Mouse (Mus musculus) limb, embryonic 15.5 days (tissue): ENCODE results near the gene Kctd7. TPM values are rescaled to one million over a fixed set of nuclear protein-coding genes. Genes with fewer than 3 reads are reported as not detected.

Experiments
- ATAC-seq: fragments of 200-750 bp; cut with Nextera tagmentation; 2 replicates; pipeline ENCODE4 v1.8.0; 2017; ENCODE audit warnings: low read depth, moderate TSS enrichment; ENCODE audit not compliant: insufficient number of reproducible peaks, low FRiP score, low TSS enrichment
- H3K27ac ChIP-seq: fragments of 300-500 bp; sonication (generic); 2 replicates; pipeline ENCODE4 v1.5.1; 2015; ENCODE audit warnings: moderate library complexity, mild to moderate bottlenecking, inconsistent platforms
- H3K27me3 ChIP-seq: fragments of 300-500 bp; sonication (generic); 2 replicates; pipeline ENCODE4 v1.6.1; 2015; ENCODE audit warnings: inconsistent platforms
- H3K36me3 ChIP-seq: fragments of 300-500 bp; sonication (generic); 2 replicates; pipeline ENCODE4 v1.6.1; 2015; ENCODE audit warnings: inconsistent platforms
- H3K4me1 ChIP-seq: fragments of 300-500 bp; sonication (generic); 2 replicates; pipeline ENCODE4 v1.6.1; 2015; ENCODE audit warnings: inconsistent platforms
- H3K4me2 ChIP-seq: fragments of 300-500 bp; sonication (generic); 2 replicates; pipeline ENCODE4 v1.6.1; 2015; ENCODE audit warnings: mild to moderate bottlenecking, inconsistent platforms
- H3K4me3 ChIP-seq: fragments of 300-500 bp; sonication (generic); 2 replicates; pipeline ENCODE4 v1.5.1; 2015; ENCODE audit warnings: mild to moderate bottlenecking, inconsistent platforms
- H3K9ac ChIP-seq: fragments of 300-500 bp; sonication (generic); 2 replicates; pipeline ENCODE4 v1.6.1; 2015; ENCODE audit warnings: inconsistent platforms
- H3K9me3 ChIP-seq: fragments of 300-500 bp; sonication (generic); 2 replicates; pipeline ENCODE4 v1.6.1; 2016; ENCODE audit warnings: inconsistent platforms
- WGBS: fragments of 180-500 bp; shearing (Covaris S2); methylation state at CpG from one replicate; pipeline ENCODE4 v1.1.7; 2015; 5-methylcytosine and 5-hydroxymethylcytosine counted together
- polyA plus RNA-seq: library from polyadenylated mRNA; unstranded; fragments of >200 nt; fragmentation: Nextera tagmentation; extraction: Ambion mirVana; gene quantifications from 2 replicates; pipeline ENCODE4 v1.2.1, GENCODE M21; 2015

Kctd7 gene
- polyA plus RNA-seq, 1 experiment from 2014 or later = 6.9 TPM

GRCm38 (mm10) chr5:130145961-130146360, 1.3 kb downstream of the Kctd7 start:
- Histone ChIP-seq H3K27ac (no peak overlapping the region), H3K27me3 (no peaks in the 10 kb centered on the region), H3K9ac (no peak overlapping the region), H3K4me2 (peak overlapping the region; percentile 80; the same call in 1 of the 2 replicates), H3K36me3 (peaks cover 12% of the 10 kb centered on the region), H3K4me3 (peak overlapping the region; percentile 58), H3K4me1 (peaks cover 31% of the 10 kb centered on the region), H3K9me3 (no peaks in the 10 kb centered on the region)
- WGBS = 79% methylated on average over 8 of the region's 8 CpGs
- ATAC-seq = no peak

GRCm38 (mm10) chr5:130149726-130150310, 5.2 kb downstream of the Kctd7 start:
- H3K9me3 ChIP-seq = no peaks in the 10 kb centered on the region
- no peaks in the 10 kb centered on the region for H3K27me3 ChIP-seq
- no peak overlapping the region for H3K9ac ChIP-seq
- peaks cover 9% of the 10 kb centered on the region for H3K4me1 ChIP-seq
- H3K4me2 ChIP-seq = no peak overlapping the region
- no peak for ATAC-seq
- no peak overlapping the region for H3K27ac ChIP-seq
- no peak overlapping the region for H3K4me3 ChIP-seq
- 59% methylated on average over 7 of the region's 7 CpGs for WGBS
- peaks cover 32% of the 10 kb centered on the region for H3K36me3 ChIP-seq

GRCm38 (mm10) chr5:130154286-130154685, 9.6 kb downstream of the Kctd7 start:
- no peak overlapping the region for H3K4me2 ChIP-seq
- H3K27me3 ChIP-seq = no peaks in the 10 kb centered on the region
- peaks cover 23% of the 10 kb centered on the region for H3K36me3 ChIP-seq
- ATAC-seq = no peak
- no peak overlapping the region for H3K27ac ChIP-seq
- H3K9ac ChIP-seq = no peak overlapping the region
- no peaks in the 10 kb centered on the region for H3K9me3 ChIP-seq
- 80% methylated on average over 2 of the region's 2 CpGs for WGBS
- H3K4me3 ChIP-seq = no peak overlapping the region
- no peaks in the 10 kb centered on the region for H3K4me1 ChIP-seq

- Histone ChIP-seq H3K27ac (no peak overlapping the region), H3K36me3 (no peaks in the 10 kb centered on the region; the same call in 1 of the 2 replicates), H3K9ac (no peak overlapping the region), H3K9me3 (no peaks in the 10 kb centered on the region), H3K27me3 (no peaks in the 10 kb centered on the region), H3K4me1 (no peaks in the 10 kb centered on the region), H3K4me2 (no peak overlapping the region), H3K4me3 (no peak overlapping the region)
- no peak for ATAC-seq
- WGBS = 73% methylated on average over 4 of the region's 4 CpGs
Observed at GRCm38 (mm10) chr5:130158545-130158944, 13.9 kb downstream of the Kctd7 start.

- no peak overlapping the region for H3K9ac ChIP-seq
- H3K27me3 ChIP-seq = no peaks in the 10 kb centered on the region
- 62% methylated on average over 7 of the region's 7 CpGs for WGBS
- no peaks in the 10 kb centered on the region for H3K4me1 ChIP-seq
- no peaks in the 10 kb centered on the region for H3K36me3 ChIP-seq
- no peak overlapping the region for H3K4me3 ChIP-seq
- H3K9me3 ChIP-seq = no peaks in the 10 kb centered on the region
- H3K4me2 ChIP-seq = no peak overlapping the region
- no peak overlapping the region for H3K27ac ChIP-seq
- no peak for ATAC-seq
Observed at GRCm38 (mm10) chr5:130159761-130160201, 15.1 kb downstream of the Kctd7 start.

- H3K36me3 ChIP-seq = no peaks in the 10 kb centered on the region
- no peak overlapping the region for H3K27ac ChIP-seq
- H3K27me3 ChIP-seq = no peaks in the 10 kb centered on the region
- 5% methylated on average over 7 of the region's 7 CpGs for WGBS
- H3K4me3 ChIP-seq = no peak overlapping the region
- no peaks in the 10 kb centered on the region for H3K9me3 ChIP-seq
- no peak for ATAC-seq
- no peak overlapping the region for H3K9ac ChIP-seq
- H3K4me1 ChIP-seq = no peaks in the 10 kb centered on the region
- H3K4me2 ChIP-seq = no peak overlapping the region
Observed at GRCm38 (mm10) chr5:130163670-130164069, 19.0 kb downstream of the Kctd7 start.

GRCm38 (mm10) chr5:130165213-130165612, 20.6 kb downstream of the Kctd7 start:
- Histone ChIP-seq H3K4me2 (no peak overlapping the region), H3K9ac (no peak overlapping the region), H3K36me3 (no peaks in the 10 kb centered on the region), H3K4me3 (no peak overlapping the region), H3K27me3 (no peaks in the 10 kb centered on the region), H3K9me3 (no peaks in the 10 kb centered on the region), H3K4me1 (no peaks in the 10 kb centered on the region), H3K27ac (no peak overlapping the region)
- no peak for ATAC-seq
- WGBS = 74% methylated on average over 4 of the region's 4 CpGs

- 48% methylated on average over 6 of the region's 6 CpGs for WGBS
- no peak for ATAC-seq
Observed at GRCm38 (mm10) chr5:130169109-130169508, 24.4 kb downstream of the Kctd7 start.

GRCm38 (mm10) chr5:130170666-130171422, 26.2 kb downstream of the Kctd7 start:
- H3K36me3 ChIP-seq = no peaks in the 10 kb centered on the region
- H3K9me3 ChIP-seq = no peaks in the 10 kb centered on the region
- ATAC-seq = no peak
- peak overlapping the region; percentile 89 for H3K4me3 ChIP-seq
- H3K27ac ChIP-seq = peak overlapping the region; percentile 88
- H3K9ac ChIP-seq = peak overlapping the region; percentile 94
- H3K4me1 ChIP-seq = peaks cover 25% of the 10 kb centered on the region
- 13% methylated on average over 6 of the region's 6 CpGs for WGBS
- H3K4me2 ChIP-seq = peak overlapping the region; percentile 64
- no peaks in the 10 kb centered on the region for H3K27me3 ChIP-seq

More at GRCm38 (mm10) chr5:130169109-130169508, 24.4 kb downstream of the Kctd7 start:
- Histone ChIP-seq H3K27me3 (no peaks in the 10 kb centered on the region), H3K4me2 (no peak overlapping the region), H3K9me3 (no peaks in the 10 kb centered on the region), H3K36me3 (no peaks in the 10 kb centered on the region), H3K27ac (no peak overlapping the region), H3K4me3 (no peak overlapping the region), H3K4me1 (peaks cover 24% of the 10 kb centered on the region), H3K9ac (no peak overlapping the region)

- under 1% methylated on average over 42 of the region's 62 CpGs for WGBS
- ATAC-seq = peak; percentile 87
- Histone ChIP-seq H3K9ac (peak within 1 kb of the TSS; percentile 94), H3K4me3 (peak within 1 kb of the TSS; percentile 89), H3K27ac (peak within 1 kb of the TSS; percentile 88), H3K9me3 (no peaks in the 10 kb centered on the region), H3K27me3 (no peaks in the 10 kb centered on the region), H3K36me3 (no peaks in the 10 kb centered on the region), H3K4me1 (peaks cover 25% of the 10 kb centered on the region), H3K4me2 (peak within 1 kb of the TSS; percentile 64)
Observed at GRCm38 (mm10) chr5:130171423-130171954, 26.8 kb downstream of the Kctd7 start, which contains the start of gene Rabgef1. Gene Rabgef1 (plus strand): TSS chr5:130171798.

- Histone ChIP-seq H3K9me3 (no peaks in the 10 kb centered on the region), H3K4me2 (peak overlapping the region; percentile 64), H3K27ac (peak overlapping the region; percentile 88), H3K4me3 (peak overlapping the region; percentile 89), H3K27me3 (no peaks in the 10 kb centered on the region), H3K36me3 (no peaks in the 10 kb centered on the region), H3K4me1 (peaks cover 25% of the 10 kb centered on the region), H3K9ac (peak overlapping the region; percentile 94)
- ATAC-seq = peak; percentile 72
- WGBS = under 1% methylated on average over 38 of the region's 46 CpGs
Observed at GRCm38 (mm10) chr5:130171956-130172601, 27.4 kb downstream of the Kctd7 start.
